Mouse (Mus musculus) kidney, embryonic 14.5 days (tissue): ENCODE measurements around the gene Txnrd2. TPM values are rescaled to one million over a fixed set of nuclear protein-coding genes. Genes with fewer than 3 reads are reported as not detected.
A peak's percentile ranks its signal among the peaks of the same experiment; 100 is the strongest.

Experiments used
- ATAC-seq: fragments of 200-750 bp; cut with Nextera tagmentation; 2 replicates; pipeline ENCODE4 v1.8.0; 2017; ENCODE audit warnings: moderate number of reproducible peaks, mild to moderate bottlenecking, moderate TSS enrichment, moderate library complexity; ENCODE audit not compliant: low FRiP score, low TSS enrichment
- H3K27ac ChIP-seq: fragments of 300-500 bp; sonication (generic); 2 replicates; pipeline ENCODE4 v1.5.1; 2014; ENCODE audit warnings: low read depth, mild to moderate bottlenecking, low read length, moderate library complexity, mixed read lengths
- H3K27me3 ChIP-seq: fragments of 300-500 bp; sonication (generic); 2 replicates; pipeline ENCODE4 v1.6.1; 2014; ENCODE audit warnings: mild to moderate bottlenecking, low read length; ENCODE audit not compliant: control insufficient read depth, insufficient read depth
- H3K36me3 ChIP-seq: fragments of 300-500 bp; sonication (generic); 2 replicates; pipeline ENCODE4 v1.6.1; 2014; ENCODE audit warnings: low read length, mixed read lengths; ENCODE audit not compliant: control insufficient read depth, insufficient read depth
- H3K4me1 ChIP-seq: fragments of 300-500 bp; sonication (generic); 2 replicates; pipeline ENCODE4 v1.6.1; 2014; ENCODE audit warnings: low read length, mixed read lengths; ENCODE audit not compliant: control insufficient read depth, insufficient read depth
- H3K4me2 ChIP-seq: fragments of 300-500 bp; sonication (generic); replicated peaks from 2 replicates; pipeline ENCODE4 v1.6.1; 2014; ENCODE audit warnings: low read depth, mild to moderate bottlenecking, low read length
- H3K4me3 ChIP-seq: fragments of 300-500 bp; sonication (generic); 2 replicates; pipeline ENCODE4 v1.5.1; 2014; ENCODE audit warnings: mild to moderate bottlenecking, low read length
- H3K9ac ChIP-seq: fragments of 300-500 bp; sonication (generic); 2 replicates; pipeline ENCODE4 v1.6.1; 2014; ENCODE audit warnings: low read depth, mild to moderate bottlenecking, low read length, moderate library complexity
- H3K9me3 ChIP-seq: fragments of 300-500 bp; sonication (generic); 2 replicates; pipeline ENCODE4 v1.6.1; 2016; ENCODE audit warnings: low read length; ENCODE audit not compliant: control insufficient read depth
- WGBS: fragments of 180-500 bp; shearing (Covaris S2); extraction: QIAGEN DNeasy Blood & Tissue Kit; methylation state at CpG from one replicate; pipeline ENCODE4 v1.1.7; 2014; 5-methylcytosine and 5-hydroxymethylcytosine counted together
- polyA plus RNA-seq: library from polyadenylated mRNA; unstranded; fragments of >200 nt; fragmentation: Nextera tagmentation; extraction: Ambion mirVana; gene quantifications from 2 replicates; pipeline ENCODE4 v1.2.1, GENCODE M21; 2014

Txnrd2 gene
- polyA plus RNA-seq, 1 experiment from 2014 or later: 23.6 TPM

- no peak overlapping the region for H3K9ac ChIP-seq
- no peak overlapping the region for H3K27ac ChIP-seq
- 56% methylated on average over 4 of the region's 4 CpGs for WGBS
- H3K9me3 ChIP-seq: no peaks in the 10 kb centered on the region
- no peak overlapping the region for H3K4me2 ChIP-seq
- no peak overlapping the region for H3K4me3 ChIP-seq
- ATAC-seq: no peak
- no peaks in the 10 kb centered on the region for H3K27me3 ChIP-seq
- H3K36me3 ChIP-seq: peaks cover 29% of the 10 kb centered on the region
- peaks cover 17% of the 10 kb centered on the region; the same call in 1 of the 2 replicates for H3K4me1 ChIP-seq
Observed at GRCm38 (mm10) chr16:18409776-18410175, 16.4 kb upstream of the Txnrd2 start.

DNA sequence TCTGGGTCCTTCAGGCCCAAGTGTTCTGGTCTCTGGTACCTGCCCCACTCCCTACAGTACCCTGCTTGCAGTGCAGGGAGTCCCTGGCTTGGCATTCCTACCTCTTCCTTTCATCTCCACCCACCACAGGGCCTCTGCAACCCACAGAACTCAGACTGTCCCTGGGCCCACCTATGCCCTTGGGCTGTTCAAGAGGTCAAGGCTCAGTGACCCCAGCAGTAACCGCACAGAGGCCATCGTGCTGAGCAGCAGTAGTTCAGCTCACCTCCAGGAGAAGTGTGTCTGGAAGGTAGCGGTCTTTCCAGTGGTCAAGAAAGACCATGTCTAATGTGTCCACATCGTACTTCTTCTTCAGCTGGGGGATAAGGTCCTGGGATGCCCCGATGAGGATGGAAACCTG lies 15.8 kb upstream of the Txnrd2 start:
- Histone ChIP-seq H3K27me3 (no peaks in the 10 kb centered on the region), H3K4me3 (no peak overlapping the region), H3K4me1 (peaks cover 17% of the 10 kb centered on the region; the same call in 1 of the 2 replicates), H3K9ac (no peak overlapping the region), H3K4me2 (no peak overlapping the region), H3K36me3 (peaks cover 24% of the 10 kb centered on the region), H3K9me3 (no peaks in the 10 kb centered on the region), H3K27ac (no peak overlapping the region; the same call in 1 of the 2 replicates)
- 74% methylated on average over 5 of the region's 5 CpGs for WGBS
- no peak for ATAC-seq

GRCm38 (mm10) chr16:18411026-18411649 lies 15.0 kb upstream of the Txnrd2 start:
- peak; percentile 29; the same call in 1 of the 2 replicates for ATAC-seq
- WGBS: 67% methylated on average over 13 of the region's 13 CpGs
- Histone ChIP-seq H3K4me3 (no peak overlapping the region), H3K9ac (no peak overlapping the region; the same call in 1 of the 2 replicates), H3K27me3 (no peaks in the 10 kb centered on the region), H3K36me3 (peaks cover 21% of the 10 kb centered on the region; the same call in 1 of the 2 replicates), H3K9me3 (no peaks in the 10 kb centered on the region), H3K27ac (no peak overlapping the region; the same call in 1 of the 2 replicates), H3K4me1 (peaks cover 21% of the 10 kb centered on the region; the same call in 1 of the 2 replicates), H3K4me2 (no peak overlapping the region)

DNA sequence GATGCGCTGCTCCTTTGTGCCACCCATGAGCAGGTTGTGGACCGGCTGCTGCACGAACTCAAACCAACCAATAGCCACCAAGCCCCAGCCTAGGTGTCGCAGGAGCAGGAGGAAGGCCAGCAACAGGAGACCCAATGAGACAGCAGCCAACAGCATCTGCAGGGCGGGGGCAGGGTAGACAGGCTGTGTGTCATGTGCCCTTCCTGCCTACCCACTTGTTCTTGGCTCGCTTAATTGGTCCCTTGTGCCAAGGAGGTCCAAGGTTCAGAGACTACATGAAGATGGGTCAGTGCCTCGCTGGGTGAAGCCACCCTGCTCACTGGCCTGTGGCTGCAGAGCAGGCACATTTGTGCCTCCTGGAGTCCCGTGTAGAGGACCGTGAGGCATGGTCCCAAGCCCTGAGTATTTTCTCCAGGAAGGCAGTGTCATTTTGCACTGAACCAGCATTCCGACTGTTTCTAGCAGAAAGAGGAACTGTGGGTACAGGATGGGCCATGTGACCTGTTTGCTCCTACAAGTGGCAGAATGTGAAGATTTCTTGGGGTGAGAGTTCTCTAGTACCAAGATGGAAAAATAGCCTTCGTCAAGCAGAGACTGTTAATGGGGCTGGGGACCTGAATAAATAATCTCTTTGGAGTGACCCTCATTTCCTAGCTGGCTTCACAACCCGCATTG lies 14.2 kb upstream of the Txnrd2 start:
- Histone ChIP-seq H3K4me1 (peaks cover 29% of the 10 kb centered on the region; the same call in 1 of the 2 replicates), H3K4me2 (no peak overlapping the region), H3K27ac (no peak overlapping the region), H3K27me3 (no peaks in the 10 kb centered on the region), H3K9ac (no peak overlapping the region), H3K9me3 (no peaks in the 10 kb centered on the region), H3K4me3 (no peak overlapping the region), H3K36me3 (peaks cover 21% of the 10 kb centered on the region; the same call in 1 of the 2 replicates)
- WGBS: 76% methylated on average over 12 of the region's 12 CpGs
- no peak for ATAC-seq

GRCm38 (mm10) chr16:18413032-18413816 lies 13.0 kb upstream of the Txnrd2 start:
- WGBS: 87% methylated on average over 7 of the region's 7 CpGs
- H3K4me1 ChIP-seq: peaks cover 29% of the 10 kb centered on the region; the same call in 1 of the 2 replicates
- H3K36me3 ChIP-seq: peaks cover 27% of the 10 kb centered on the region; the same call in 1 of the 2 replicates
- H3K9me3 ChIP-seq: no peaks in the 10 kb centered on the region
- no peak overlapping the region for H3K4me3 ChIP-seq
- no peak overlapping the region for H3K9ac ChIP-seq
- H3K4me2 ChIP-seq: no peak overlapping the region
- ATAC-seq: no peak
- no peak overlapping the region for H3K27ac ChIP-seq
- H3K27me3 ChIP-seq: no peaks in the 10 kb centered on the region

DNA sequence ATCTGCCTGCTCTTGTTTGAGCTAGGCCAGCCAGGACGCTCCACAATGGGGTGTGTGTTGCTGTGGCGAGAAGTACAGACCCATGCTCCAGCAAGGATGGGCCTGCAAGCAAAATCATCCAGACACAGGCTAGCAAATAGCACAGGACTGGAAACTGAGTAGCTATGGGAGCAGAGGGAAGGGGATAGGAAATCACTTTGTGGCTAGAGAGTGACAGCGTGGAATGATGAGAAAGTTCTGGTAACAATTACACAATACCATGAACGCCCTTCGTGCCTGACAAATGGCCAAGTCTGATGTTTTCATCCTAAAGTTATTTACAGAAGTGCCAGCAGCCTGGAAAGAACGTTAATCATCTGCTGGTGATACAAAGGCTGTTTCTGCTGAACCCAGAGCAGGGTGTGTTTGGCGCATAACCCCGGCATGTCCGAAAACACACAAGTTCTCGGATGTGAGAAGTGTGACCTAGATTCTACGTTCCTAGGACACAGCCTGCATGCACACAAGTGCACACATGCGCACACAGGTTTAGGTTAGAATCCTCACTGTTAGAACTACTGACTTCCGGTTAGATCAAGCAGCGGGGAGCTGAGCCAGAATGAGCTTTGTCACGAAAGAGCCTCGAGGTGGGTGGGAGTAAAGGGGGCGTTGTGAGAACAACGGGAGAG lies 10.0 kb upstream of the Txnrd2 start:
- H3K27me3 ChIP-seq: no peaks in the 10 kb centered on the region
- H3K36me3 ChIP-seq: peaks cover 14% of the 10 kb centered on the region; the same call in 1 of the 2 replicates
- H3K4me3 ChIP-seq: no peak overlapping the region
- no peaks in the 10 kb centered on the region for H3K9me3 ChIP-seq
- no peak overlapping the region for H3K4me2 ChIP-seq
- peak overlapping the region; percentile 76 for H3K27ac ChIP-seq
- ATAC-seq: peak; percentile 29; the same call in 1 of the 2 replicates
- WGBS: 46% methylated on average over 18 of the region's 18 CpGs
- H3K4me1 ChIP-seq: peaks cover 20% of the 10 kb centered on the region; the same call in 1 of the 2 replicates
- H3K9ac ChIP-seq: peak overlapping the region; percentile 31; the same call in 1 of the 2 replicates

- WGBS: 56% methylated on average over 3 of the region's 3 CpGs
- no peak overlapping the region for H3K4me2 ChIP-seq
- peaks cover 14% of the 10 kb centered on the region; the same call in 1 of the 2 replicates for H3K36me3 ChIP-seq
- ATAC-seq: peak; percentile 7; the same call in 1 of the 2 replicates
- H3K4me3 ChIP-seq: no peak overlapping the region
- H3K27me3 ChIP-seq: no peaks in the 10 kb centered on the region
- no peaks in the 10 kb centered on the region for H3K9me3 ChIP-seq
- peak overlapping the region; percentile 76 for H3K27ac ChIP-seq
- peaks cover 14% of the 10 kb centered on the region; the same call in 1 of the 2 replicates for H3K4me1 ChIP-seq
- peak overlapping the region; percentile 31; the same call in 1 of the 2 replicates for H3K9ac ChIP-seq
Observed at GRCm38 (mm10) chr16:18416837-18417236, 9.3 kb upstream of the Txnrd2 start.

DNA sequence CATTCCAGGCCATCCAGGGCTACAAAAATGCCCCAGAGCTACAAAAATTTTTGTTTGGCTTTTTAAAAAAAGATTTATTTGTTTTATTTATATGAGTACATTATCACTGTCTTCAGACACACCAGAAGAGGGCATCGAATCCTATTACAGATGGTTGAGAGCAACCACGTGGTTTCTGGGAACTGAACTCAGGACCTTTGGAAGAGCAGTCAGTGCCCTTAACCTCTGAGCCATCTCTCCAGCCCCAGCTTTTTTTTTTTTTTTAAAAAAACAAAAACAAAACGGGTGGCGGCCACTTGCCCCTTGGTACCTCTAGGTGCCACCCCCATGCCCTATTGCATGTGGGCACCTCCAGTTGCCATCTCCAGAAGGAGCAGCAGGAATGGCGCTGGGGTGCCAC lies 8.7 kb upstream of the Txnrd2 start:
- H3K9ac ChIP-seq: no peak overlapping the region
- peaks cover 12% of the 10 kb centered on the region; the same call in 1 of the 2 replicates for H3K4me1 ChIP-seq
- no peaks in the 10 kb centered on the region for H3K27me3 ChIP-seq
- 94% methylated on average over 5 of the region's 5 CpGs for WGBS
- no peak overlapping the region for H3K4me3 ChIP-seq
- H3K9me3 ChIP-seq: no peaks in the 10 kb centered on the region
- H3K27ac ChIP-seq: no peak overlapping the region
- peaks cover 14% of the 10 kb centered on the region; the same call in 1 of the 2 replicates for H3K36me3 ChIP-seq
- no peak overlapping the region for H3K4me2 ChIP-seq
- ATAC-seq: no peak
